Mouse (Mus musculus) G1E (cell line): ENCODE results near the gene Igf2bp3.

Source experiments
- CTCF ChIP-seq: IDR thresholded peaks from 2 replicates; pipeline ENCODE4 v1.5.1; 2012; ENCODE audit warnings: low read depth, low read length, inconsistent platforms, mixed read lengths
- GATA1 ChIP-seq: IDR thresholded peaks from 2 replicates; pipeline ENCODE4 v1.6.1; 2012; ENCODE audit warnings: borderline replicate concordance, low read length, inconsistent platforms, mixed read lengths
- GATA2 ChIP-seq: IDR thresholded peaks from 2 replicates; pipeline ENCODE4 v1.6.1; 2012; ENCODE audit warnings: low read depth, low read length, inconsistent platforms, borderline replicate concordance
- POLR2AphosphoS5 ChIP-seq: IDR thresholded peaks from 2 replicates; pipeline ENCODE4 v1.6.1; 2012; ENCODE audit warnings: low read depth, low read length, inconsistent platforms; ENCODE audit not compliant: insufficient replicate concordance
- TAL1 ChIP-seq: conservative IDR thresholded peaks from 2 replicates; pipeline ENCODE4 v1.6.1; 2012; ENCODE audit warnings: low read depth, low read length, inconsistent platforms, mixed read lengths

DNA sequence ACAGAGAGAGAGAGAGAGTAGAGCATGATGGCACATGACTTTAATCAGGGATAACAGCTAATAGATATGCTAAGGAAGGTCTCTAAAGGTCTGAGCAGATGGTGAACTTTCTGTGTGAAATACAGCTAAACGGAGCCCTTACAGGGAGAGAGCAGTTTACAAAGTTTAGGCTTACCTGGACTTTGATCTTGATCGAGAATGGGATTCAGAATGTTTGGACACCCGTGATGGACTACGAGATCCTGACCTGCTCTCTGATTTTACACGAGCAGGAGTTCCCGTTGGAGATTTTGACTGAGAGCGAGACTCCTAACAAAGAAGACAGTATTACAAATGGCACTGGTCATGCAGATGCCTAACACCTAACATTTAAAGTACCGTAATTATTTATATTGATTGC lies 37.5 kb upstream of the Igf2bp3 start:
- TF ChIP-seq CTCF (no peak), GATA1 (no peak), POLR2AphosphoS5 (no peak), TAL1 (no peak), GATA2 (no peak)
